Mouse (Mus musculus) cerebellum, postnatal 14 days (tissue): ENCODE data around the gene Adk.
"Not testable (repeated sequence)": the region's sequence is repeated elsewhere in the genome, so short reads cannot be mapped to it uniquely, and the experiment has no call there.

ENCODE experiments used
- DNase-seq, 2 experiments: peaks; one replicate each; pipeline ENCODE4 v3.0.0; 2021; ENCODE audit warnings: mixed read lengths in 2 of 2

Adk gene

DNA sequence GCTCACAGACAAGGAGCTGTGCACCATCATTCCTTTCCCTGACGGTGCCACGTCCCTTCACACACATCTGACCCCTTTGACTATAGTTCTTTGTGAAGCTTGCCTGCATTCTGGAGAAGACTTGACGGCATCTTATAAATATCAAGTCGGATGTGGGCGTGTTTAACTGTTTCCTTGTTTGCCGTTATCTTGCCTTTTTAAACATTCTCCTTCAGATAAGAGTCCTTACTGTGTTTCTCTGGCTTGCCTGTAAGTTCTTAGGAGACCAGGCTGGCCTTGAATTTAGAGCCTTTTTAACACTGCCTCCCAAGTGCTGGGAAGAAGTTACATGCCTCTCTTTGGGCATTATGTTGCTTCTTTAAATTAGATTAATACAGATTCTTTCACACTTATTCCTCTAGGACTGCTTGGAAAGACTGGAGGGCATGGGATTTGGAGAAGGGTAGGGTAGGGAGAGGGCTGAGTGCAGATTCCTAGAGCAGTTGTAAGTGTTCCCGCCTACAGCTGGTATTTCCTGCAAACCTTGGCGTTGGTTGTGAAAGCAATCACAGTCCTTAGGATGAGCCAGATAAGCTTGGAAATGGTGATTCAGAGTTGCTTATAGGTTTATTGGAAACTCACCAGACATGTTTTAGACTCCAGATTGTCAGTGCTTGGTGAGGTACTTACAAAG is 13.3 kb downstream of the Adk start:
- no peak for DNase-seq

DNA sequence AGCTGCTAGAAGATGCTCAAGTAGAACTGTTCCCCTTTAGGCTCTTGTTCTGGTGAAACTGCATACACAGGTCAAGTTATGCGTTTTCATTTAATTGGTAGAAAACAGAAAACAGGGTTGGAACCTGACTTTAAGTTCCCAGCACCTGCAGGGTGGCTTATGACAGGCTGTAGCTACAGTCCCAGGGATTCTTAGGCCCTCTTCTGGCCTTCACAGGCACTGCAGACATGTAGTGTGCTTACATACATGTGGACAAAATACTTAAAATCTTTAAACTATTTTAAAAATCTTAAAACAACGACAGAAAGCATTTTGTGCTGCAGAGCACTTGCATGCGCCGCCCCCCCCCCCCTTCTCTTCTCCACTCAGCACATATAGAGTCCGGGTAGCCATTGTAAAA is 17.2 kb downstream of the Adk start:
- DNase-seq = no peak

DNA sequence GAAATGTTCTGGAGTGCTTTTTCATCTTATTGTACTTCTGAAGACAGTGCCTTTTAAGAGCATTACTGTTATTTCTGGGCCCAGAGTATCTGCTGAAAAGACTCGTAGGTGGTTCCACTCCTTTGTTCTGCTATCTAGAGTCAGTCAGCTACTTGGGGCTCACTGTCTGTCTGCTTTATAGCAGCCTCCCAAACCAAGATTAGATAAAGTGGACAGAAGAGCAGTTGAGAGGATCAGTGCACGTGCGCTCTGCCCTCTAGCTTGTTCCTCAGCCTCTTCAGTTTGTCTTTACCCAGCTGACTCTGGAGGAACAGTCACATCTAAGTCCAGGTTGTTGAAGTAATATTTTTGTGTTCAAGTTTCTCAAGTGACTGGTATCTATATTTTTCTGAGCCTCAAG is 21.6 kb downstream of the Adk start:
- no peak for DNase-seq

DNA sequence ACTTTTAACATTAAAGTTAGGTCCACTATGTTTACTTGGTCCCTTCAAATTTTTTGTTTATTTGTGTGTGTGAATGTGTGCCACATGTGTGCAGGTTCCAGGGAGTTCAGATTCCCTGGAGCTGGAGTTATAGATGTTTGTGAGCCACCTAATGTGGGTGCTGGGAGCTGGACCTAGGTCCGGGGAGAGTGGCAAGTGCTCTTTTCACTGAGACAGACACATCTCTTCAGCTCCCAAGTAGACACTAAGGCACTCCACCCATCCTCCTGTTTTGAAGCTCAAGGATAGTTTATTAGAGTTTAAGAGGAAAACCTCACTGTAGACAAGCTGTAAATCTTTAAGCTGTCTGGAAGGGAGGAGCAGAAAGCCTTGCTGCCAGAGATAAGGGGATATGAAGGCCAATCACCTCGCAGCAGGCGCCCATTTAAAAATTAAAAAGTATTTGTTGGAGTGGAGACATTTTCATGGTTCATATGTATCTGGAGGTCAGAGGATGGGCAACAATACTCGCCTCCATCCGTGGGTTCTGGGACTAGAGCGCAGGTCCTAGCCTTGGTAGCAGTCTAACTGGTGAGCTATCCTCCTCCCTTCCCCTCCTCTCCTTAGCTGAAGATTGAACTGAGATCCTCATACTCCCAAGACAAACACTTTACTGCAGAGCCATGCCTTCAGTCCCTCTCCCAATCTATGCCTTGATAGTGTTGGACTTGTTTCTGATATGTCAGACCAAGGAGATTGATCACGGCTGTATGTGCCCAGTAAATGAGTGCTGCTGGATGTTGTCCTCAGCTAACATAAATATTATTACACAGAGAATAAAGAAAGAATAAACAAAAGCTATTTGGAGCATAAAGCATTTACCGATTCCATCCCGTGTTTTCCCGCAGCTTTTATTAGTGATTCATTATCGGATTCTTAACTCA is 22.3 kb downstream of the Adk start:
- no peak for DNase-seq

DNA sequence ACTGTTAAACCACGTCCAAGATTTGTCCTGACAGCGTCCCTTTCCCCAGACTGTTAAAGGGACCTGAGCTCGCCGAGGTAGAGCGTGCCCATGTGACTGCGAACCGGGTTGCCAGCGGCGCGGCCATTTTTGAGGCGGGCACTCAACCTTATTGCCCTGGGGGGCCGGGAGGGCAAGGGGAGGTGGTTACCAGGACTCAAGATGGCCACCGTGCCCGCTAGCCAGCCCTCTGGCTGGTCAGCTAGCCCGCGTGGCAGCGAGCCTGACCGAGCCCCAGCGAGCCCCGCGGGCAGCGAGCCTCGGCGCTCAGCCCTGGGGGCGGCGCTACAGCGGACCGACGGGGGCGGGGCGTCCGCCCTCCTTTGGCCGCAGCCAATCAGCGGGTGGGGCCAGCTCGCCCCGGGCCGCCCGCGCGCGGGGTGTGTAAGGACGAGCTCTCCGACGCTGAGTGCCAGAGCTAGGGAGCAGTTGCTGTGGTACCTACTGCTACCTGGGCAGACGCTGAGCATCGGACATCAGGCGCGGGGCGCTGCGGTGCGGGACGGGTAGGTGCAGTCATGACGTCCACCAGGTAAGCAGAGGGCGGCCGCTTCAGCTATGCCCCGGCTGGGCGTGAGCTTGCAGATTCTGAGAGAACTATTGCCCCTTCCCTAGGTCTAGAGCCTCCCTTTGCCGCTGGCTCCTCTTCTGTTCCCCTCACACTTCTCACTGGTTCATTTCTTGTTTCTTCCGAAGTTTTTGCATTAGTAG is 23.6 kb downstream of the Adk start:
- DNase-seq = peak; percentile 97

DNA sequence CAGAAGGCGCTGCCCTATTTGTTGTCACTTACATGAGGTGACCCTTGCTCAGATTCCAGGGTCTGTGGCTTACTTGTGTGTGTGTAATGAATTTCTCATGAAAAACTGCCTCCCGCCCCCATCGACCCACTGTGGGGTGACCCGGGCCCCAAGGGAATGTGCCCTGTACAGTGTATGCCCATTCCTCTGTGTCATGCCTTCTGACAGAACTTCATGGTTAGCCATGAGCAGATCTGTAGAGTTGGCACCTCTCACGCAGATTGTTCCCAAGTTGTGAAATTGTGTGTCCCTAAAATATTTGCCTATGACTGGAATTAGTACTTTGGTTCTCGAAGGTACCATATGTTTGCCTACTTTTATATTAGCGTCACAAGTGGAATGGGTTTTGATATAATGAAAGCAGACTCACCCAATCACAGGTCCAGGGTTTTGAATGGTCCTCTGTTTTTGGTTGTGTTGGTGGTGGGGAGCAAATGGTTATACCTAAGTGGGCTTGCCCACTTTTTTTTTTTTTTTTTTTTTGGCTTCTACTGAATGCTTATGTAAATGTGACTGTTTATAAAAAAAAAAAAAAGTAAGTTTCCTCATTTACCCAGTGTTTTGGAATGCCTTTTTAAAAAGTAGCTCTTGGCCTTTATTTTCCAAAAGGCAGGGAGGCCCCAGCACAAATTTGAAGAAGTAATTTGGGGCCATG is 24.3 kb downstream of the Adk start:
- peak; percentile 40 to 44 for DNase-seq

DNA sequence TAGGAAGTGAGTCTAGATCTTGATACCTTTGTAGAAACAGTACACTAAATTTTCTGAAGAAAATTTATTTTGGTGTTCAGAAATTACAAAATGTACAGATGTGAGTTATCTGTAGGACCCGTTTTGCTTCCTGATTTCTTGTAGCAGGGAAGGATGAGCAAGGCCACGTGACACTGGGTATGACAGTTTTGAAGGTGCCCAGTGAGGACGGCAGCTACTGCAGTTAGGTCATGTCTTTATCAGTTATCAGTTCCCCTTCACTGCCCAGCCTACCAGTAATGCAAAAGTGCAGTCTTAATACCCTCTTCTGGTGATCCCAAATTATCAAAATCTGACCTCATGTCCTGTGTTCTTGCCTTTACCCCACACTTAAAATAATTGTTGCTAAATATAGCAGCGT is 25.6 kb downstream of the Adk start:
- DNase-seq = no peak

DNA sequence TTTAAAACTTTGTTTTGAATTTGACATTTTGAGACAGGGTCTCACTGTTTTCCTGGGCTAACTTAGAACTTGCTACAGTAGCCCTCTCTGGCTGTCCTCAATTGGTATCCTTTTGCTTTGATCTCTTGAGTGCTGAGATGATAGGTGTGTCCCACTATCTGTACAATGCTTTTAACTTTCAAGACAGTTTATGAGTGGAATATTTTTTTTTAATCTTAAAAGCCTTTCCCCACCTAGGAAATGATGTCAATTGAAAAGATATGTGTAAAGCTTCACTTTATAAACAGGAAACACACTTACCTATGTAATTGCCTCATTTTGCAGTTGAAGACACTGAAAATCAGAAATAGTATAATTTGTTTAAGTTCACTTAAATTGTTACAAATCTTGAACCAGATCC is 26.1 kb downstream of the Adk start:
- DNase-seq = no peak

DNA sequence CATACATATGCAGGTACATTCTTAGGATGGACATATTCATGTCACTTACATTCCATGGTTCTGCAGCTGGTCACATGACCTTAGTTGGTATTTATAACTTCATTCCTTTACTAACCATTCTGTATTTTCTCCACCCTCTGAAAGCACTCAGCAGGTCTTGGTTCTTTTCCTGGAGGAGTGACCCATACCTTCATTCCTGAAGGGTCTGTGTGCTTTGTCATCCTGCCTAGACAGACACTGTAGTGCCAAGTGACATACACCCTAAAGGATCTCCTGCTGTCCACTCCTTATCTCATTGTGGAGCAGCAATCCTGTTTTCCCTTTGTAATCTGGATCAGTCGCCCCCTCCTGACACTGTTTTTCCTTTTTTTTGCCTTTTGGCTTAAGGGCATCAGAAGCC is 30.4 kb downstream of the Adk start:
- DNase-seq = no peak

DNA sequence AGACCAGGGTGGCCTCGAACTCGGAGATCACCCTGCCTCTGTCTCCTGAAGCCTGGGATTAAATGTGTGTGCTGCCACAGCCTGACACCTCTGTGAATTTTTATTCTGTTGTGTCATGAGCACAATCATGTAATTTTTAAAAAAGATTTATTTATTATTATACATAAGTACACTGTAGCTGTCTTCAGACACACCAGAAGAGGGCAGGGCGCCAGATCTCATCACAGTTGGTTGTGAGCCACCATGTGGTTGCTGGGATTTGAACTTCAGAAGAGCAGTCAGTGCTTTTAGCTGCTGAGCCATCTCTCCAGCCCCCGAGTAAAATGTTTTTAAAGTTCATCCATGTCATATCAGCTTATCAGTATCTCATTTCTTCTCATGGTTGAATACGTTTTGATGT is 33.3 kb downstream of the Adk start:
- DNase-seq = peak in 1 of 2 experiments; percentile 29

DNA sequence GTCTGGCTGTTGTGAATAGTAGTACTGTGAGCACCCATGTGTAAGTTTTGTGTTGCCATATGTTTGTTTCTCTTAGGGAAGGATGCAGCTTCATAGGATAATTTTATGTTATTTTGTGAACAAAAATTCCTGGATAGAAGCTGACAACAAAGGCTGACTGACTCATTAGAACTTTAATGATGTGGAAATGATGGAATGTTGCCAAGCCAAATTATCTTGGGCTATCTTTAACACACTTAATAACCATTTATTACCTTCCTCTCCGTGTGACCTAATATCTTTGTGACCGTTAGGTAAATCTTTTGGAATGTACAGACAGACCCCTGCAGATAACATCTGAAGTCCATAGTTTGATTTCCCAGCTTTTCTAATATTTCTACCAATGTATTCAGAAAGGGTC is 33.7 kb downstream of the Adk start:
- DNase-seq = no peak

DNA sequence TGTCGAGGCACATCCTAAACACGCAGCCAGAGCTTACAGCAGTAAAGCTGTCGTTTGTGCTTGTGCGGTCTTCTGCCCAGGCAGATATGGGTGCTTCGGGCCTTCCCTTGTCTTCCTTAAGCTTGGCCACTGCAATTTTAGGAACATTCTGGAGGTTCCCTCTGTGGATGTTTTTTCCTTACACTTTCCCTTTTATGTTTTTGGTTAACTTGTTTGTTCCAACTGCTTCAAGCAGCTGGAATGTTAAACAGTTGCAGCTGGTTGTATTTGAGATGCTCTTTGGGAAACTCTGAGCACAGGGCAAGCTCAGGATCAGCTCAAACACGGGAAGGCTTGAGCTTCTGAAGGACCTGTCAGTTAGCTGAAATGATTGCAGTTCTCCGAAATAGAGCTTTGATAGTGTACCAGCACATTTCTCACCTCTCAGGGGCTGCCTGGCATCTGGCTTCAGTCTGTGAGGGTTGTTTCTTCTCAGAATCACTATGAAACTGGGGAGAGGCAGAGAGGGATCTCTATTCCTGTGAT is 34.5 kb downstream of the Adk start:
- no peak for DNase-seq

DNA sequence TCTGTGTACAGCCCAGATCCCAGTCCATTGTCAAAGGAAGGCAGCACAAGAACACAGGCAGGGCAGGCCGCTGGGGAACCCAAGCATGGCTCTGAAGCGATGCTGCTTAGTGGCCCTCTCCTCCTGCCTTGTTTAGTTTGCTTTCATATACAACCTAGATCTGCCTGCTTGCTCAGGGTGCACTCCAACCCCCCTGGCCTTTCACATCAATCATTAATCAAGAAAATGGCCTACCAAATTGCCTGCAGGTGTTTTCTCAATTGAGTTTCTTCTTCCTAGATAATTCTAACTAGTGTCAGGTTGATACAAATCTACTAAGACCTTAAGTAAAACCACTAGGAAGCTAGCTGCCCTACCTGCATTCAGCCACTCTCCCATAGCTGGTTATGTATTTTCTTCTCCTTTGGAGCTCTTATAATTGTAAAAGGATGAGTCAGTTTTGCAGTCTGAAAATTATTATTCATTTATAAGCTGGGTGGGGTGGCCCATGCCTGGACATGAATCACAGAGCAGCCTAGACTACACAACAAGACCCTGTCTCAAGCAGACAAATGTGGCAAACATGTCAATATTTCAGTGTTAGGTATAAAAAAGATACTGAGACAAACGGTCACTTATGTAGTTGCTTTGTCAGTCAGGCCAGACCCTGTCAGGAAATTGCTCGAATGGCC is 35.2 kb downstream of the Adk start:
- no peak for DNase-seq

DNA sequence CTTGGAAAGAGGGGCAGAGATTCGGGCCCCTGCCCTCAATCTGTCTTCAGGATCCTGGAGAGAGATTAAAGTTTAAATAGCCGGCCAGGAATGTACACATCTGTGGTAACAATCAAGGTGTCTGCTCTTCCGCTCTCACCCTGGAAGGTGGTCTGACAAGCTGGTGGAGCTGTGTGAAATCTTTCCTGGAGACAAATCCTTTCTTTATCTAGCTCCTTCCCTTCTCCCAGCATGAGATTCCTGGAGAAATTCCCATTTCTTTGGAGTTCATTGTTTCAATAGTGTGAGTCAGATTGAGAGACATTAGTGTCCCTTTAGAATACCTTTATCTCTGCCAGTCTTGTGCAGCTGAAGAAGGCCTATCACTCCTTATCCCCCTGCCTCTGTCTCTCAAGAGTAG is 36.4 kb downstream of the Adk start:
- DNase-seq = no peak

DNA sequence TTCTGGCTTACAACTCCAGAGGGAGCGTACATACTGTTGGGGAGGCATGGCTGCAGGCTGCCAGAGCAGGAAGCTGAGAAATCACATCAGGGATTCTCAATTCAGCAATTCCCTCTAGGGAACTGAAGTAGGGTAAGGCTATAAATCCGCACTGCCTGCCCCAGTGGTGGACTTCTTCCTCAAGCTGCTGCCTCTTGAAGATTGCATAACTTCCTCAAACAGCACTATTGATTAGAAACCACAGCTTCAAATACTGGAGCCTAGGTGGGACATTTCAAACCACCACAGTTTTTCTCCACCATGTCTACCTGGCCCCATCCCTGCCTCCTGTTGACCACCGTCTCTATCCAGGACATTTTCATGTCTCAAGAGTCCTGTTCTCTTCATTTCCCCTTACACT is 38.0 kb downstream of the Adk start:
- no peak for DNase-seq

DNA sequence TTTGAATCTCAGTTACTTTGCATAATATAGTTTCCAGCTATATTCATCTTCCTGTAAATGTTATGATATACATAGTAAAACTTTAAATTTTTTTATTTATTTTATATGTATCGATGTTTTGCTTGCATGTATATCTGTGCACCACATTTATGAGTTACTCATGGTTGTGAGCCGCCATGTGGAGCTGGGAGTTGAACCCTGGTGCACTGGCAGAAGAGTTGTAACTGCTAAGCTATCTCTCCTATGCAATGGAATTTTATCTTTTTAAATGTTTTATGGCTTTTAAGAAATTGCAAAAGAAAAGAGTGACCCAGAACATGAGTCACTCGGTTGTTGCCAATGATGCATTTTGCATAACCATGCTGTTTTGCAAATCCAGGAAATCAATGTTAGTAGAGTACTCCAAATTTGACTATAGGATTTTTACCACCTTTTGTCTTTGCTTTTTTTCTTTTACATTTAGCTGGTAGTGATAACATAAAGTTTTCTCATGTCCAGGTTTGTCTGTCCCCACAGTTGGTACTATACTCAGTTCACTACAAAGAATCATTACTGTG is 38.6 kb downstream of the Adk start:
- DNase-seq = no peak

DNA sequence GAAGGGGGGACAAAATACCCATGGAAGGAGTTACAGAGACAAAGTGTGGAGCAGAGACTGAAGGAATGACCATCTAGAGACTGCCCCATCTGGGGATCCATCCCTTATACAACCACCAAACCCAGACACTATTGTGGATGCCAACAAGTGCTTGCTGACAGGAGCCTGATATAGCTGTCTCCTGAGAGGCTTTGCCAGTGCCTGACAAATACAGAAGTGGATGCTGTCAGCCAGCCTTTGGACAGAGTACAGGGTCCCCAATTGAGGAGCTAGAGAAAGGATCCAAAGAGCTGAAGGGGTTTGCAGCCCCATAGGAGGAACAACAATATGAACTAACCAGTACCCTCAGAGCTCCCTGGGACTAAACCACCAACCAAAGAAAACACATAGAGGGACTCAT is 41.8 kb downstream of the Adk start:
- DNase-seq = not testable (repeated sequence)

DNA sequence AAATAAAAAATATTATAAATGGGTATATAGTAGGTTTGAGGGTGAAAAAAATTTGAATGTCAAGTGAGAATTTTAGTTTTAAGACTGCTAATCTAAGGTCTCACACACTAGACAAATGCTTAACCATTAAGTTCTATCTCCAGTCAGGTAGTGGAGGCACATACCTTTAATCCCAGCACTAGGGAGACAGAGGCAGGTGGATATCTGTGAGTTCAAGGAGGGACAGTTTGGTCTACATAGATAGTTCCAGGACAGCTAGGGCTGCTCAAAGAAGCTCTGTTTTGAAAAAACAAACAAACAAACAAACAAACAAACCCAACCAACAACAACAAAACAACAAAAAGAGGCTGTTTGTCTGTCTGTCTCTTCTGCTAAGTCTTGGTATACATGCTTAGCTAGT is 43.9 kb downstream of the Adk start:
- DNase-seq = no peak

DNA sequence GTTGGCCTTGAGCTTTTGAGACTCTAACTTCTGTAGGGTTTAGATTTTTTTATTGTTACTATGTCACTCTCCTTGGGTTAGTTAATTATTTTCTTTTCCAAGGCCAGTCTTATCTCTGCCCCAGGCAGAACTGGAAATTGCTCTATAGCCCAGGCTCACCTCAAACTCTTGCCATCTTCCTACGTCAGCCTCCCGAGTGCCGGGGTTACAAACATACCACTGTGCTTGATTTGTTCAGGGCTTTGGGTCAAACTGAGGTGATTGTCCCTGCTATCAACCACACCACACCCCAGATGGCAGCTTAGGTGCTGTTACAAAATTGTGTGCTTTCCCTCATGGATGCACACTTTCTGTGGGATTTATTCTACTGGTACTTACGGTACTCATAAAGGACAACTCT is 44.3 kb downstream of the Adk start:
- no peak for DNase-seq

DNA sequence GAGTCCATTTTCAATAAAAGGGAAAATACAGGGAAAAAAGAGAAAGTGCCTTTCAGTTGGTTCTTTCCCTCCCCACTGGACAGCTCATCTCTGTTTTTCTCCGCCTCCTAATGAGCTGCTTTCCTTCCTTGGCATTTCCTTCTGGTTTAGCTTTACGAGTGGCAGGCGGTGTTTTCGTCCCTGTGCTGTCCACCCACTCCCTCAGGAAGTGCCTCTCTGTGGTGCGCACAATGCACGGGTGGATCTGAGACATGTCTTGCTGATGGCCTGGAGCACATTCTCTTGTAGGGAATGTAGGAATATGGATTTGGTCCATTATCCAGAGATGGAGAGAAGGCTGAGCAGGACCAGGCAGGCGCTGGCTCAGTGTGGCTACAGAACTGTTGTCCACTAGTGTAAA is 47.0 kb downstream of the Adk start:
- no peak for DNase-seq

DNA sequence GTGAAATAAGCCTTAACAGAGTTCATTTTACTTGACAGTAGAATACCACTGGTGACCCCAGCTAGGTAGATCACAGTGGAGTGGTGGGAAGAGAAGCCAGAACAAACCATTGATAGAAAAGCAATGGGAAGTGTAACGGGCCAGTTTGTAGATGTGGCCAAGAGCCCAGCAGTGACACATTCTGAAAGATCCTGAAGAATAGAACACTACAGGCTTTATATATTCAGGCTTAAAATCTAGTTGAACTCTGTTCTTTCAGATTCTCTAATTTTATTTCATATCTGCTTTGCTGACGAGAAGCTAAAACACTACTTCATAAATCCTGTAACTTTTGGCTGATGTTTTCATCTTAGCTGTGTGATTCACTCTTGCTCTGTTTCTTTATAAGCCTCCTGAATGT is 48.5 kb downstream of the Adk start:
- DNase-seq = no peak

DNA sequence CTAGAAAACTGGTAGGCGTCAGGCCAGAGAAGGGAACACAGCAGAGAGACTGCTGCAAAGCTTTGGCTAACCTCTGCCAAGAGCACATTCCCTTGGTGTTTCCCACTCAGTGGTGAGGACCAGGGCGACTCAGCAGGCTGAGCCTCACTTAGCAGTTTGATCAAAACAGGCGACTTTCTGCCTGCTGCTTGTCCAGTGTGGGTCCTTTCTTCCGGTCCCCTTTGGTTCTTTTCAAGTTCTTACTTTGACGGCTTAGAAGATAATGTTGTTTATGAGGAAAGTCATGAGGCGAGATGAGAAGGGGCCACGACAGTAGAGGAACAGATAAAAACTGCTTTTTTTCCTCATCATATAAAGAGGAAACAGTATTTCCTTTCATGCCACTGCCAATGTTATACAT is 49.2 kb downstream of the Adk start:
- DNase-seq = no peak
